Mouse (Mus musculus): ENCODE results near the gene Cfl1.

Cfl1 gene

DNA sequence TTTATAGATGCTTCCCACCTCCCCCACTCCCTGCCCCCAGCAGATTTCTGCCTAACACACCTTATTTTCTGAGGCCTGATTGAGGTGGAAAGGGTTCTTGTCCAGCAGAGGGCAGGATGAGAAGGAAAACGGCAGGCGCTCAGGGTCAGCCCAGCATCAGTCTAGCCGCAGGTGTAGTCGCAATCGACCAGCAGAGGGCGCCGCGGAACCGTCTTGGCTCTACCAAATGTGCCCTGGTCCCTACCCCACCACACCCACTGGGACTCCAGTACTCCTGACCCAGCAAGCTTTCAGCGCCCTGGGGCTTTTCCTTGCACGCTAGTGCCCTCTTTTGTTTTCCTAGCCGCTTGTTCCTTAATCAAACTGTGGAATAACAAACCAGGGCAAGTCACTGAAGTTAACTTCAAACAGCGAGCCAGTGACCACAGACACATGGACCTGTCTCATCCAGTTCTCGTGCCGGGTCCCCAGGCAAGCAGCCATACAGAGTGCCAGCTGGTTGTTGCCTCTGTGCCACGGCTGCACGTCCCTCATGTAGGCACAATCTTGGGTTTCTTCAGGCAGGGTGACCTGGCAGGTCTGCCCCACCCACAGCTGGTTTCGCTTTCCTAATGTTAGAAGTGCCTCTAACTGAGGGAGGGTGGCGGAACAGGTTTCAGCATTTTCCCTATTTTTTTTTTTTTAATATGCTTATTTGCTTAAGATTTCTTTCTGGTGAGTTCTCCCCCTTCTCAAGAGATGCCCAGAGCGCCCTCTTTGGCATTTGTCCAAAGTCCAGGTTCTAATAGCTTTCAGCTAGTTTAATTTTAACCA is 39.3 kb downstream of the Cfl1 start:
- DNase-seq (ENCODE audit: low spot score) = peak; percentile 95

DNA sequence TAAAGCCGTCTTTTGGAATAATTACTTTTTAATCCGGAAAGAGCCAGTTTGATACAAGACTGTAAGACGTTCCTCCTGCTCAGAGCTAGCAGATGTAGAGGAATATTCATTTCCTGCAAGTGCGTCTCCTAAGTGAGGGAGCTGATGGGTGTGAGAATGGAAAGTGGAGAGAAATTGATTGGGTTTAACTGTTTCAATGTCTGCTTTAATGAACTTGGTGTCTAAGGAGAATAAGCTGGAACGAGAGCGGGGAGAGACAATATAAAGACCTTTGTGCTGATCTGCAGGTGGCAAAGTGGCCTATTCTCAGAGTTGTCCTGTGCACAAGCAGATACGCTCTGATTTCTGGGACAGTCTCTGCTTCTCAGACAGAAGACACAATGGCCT is 39.9 kb downstream of the Cfl1 start:
- DNase-seq (ENCODE audit: low spot score) = no peak

DNA sequence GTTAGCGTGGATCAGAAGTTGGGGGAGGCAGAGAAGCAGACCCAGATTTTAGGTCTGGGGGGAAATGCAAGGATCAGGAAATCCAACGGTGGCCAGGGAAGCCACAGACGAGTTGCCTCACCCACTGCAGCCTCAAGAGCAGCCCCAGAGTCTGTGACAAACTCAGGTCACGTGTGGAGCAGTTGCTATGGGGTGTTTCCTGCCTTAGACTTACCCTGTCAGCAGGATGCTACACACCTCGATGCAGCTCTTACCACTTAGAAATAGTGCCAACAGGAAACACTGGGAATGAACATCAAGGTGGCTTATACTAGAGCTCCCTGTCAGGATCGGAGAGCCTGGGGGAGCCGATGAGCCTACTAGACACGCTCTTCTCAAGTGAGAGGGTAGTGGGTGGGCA is 42.3 kb downstream of the Cfl1 start:
- no peak for DNase-seq (ENCODE audit: low spot score)

DNA sequence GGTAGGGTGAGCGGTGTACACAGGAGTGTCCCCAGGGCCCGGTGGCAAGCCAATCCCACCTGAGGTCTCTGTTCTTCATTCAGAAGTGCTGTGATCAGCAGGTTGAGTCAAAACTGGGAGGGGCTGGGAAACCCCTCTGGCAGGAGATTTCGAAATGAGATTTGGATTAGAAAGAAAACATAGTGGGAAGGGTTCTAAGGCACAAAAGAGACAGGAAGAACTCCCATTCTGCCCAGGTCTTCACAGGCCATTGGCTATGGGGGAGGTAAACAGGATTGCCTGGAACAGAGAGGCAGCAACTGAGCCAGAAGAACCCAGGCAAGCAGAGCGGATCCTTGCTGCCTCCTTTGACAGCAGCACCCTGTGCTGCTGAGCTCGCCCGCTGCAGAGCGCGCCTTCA is 48.5 kb downstream of the Cfl1 start:
- DNase-seq (ENCODE audit: low spot score) = no peak

DNA sequence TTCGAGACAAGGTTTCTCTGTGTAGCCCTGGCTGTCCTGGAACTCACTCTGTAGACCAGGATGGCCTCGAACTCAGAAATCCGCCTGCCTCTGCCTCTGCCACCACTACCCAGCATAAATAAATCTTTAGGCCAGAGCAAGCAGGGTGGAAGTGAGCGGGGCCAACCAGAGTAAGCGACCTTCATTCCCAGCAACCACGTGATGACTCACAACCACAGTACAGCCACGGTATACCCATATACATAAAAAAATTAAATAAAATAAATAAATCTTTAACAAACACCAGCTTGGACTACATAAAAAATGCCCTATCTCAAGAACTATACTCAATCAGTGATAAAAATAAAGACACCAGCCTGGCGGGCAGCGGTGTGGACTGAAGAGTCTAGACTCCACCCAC is 53.1 kb downstream of the Cfl1 start:
- DNase-seq (ENCODE audit: low spot score) = no peak

DNA sequence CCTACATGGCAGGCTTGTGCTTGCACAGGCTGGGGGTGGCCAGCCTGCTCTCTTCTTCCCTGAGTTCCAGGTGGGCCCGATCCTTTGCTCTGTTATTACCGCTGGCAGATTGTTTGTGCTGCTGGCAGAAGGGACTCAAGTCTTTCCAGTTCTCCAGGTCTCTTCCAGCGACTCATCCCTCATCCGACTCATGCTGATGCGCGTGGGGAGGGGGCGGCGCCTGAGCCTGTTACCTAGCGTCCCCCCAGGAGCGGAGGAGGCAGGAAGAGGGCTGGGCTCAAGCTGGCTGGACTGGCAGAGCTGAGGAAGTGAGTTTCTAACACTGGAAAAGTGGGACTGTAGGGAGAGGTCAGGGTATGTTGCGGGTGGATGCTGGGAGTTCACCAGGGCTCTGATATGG is 53.8 kb downstream of the Cfl1 start:
- no peak for DNase-seq (ENCODE audit: low spot score)
